ENCODE assay signal across 16 mouse cellular contexts in genomic region chr7:19236411-19236810, GRCm38 (mm10). TPM values are rescaled to one million over a fixed set of nuclear protein-coding genes. Genes with fewer than 3 reads are reported as not detected.
DNase-seq lines count a peak whose midpoint lies in the region; ATAC-seq and TF ChIP-seq lines count a peak whose summit lies in the region.
"Had no signal": no experiment of that assay in that cellular context is flagged by ENCODE, and none has a peak within 500 bp of the region (broad histone marks: within the 10 kb centered on the region; RNA-seq: fewer than 3 reads in every experiment).

No protein-coding gene starts in this region.

- WGBS in hindbrain, embryonic 13.5 days: 81% methylated on average over 2 of the region's 2 CpGs
- WGBS in hindbrain, embryonic 10.5 days: 83% methylated on average over 2 of the region's 2 CpGs
- WGBS in heart, embryonic 10.5 days: 72% methylated on average over 2 of the region's 2 CpGs
- WGBS in hindbrain, postnatal 0 days: 67% methylated on average over 2 of the region's 2 CpGs

- no peaks in the 10 kb centered on the region for H3K27me3 ChIP-seq in hindbrain, embryonic 13.5 days
- no peaks in the 10 kb centered on the region for H3K27me3 ChIP-seq in hindbrain, embryonic 10.5 days (ENCODE audit: insufficient read depth, poor library complexity, severe bottlenecking)
- no peaks in the 10 kb centered on the region for H3K27me3 ChIP-seq in heart, embryonic 10.5 days (ENCODE audit: insufficient read depth, poor library complexity, severe bottlenecking)
- H3K27me3 ChIP-seq in hindbrain, postnatal 0 days (ENCODE audit: insufficient read depth, low read length): no peaks in the 10 kb centered on the region
- H3K27me3 ChIP-seq: lung, embryonic 15.5 days; megakaryocyte, embryonic 14.5 days had no signal

- H3K36me3 ChIP-seq in hindbrain, embryonic 13.5 days: peaks cover 9% of the 10 kb centered on the region
- H3K36me3 ChIP-seq in hindbrain, embryonic 10.5 days: peaks cover 47% of the 10 kb centered on the region
- peaks cover 25% of the 10 kb centered on the region for H3K36me3 ChIP-seq in heart, embryonic 10.5 days
- no peaks in the 10 kb centered on the region for H3K36me3 ChIP-seq in hindbrain, postnatal 0 days (ENCODE audit: insufficient read depth, low read length)
- H3K36me3 ChIP-seq: lung, embryonic 15.5 days had no signal

- H3K9me3 ChIP-seq in hindbrain, embryonic 13.5 days: no peaks in the 10 kb centered on the region
- peaks cover 2% of the 10 kb centered on the region; the same call in 1 of the 2 replicates for H3K9me3 ChIP-seq in hindbrain, embryonic 10.5 days
- H3K9me3 ChIP-seq in heart, embryonic 10.5 days: no peaks in the 10 kb centered on the region
- no peaks in the 10 kb centered on the region for H3K9me3 ChIP-seq in hindbrain, postnatal 0 days (ENCODE audit: low read length)
- H3K9me3 ChIP-seq: lung, embryonic 15.5 days; megakaryocyte, embryonic 14.5 days had no signal

- no peak overlapping the region for H3K4me3 ChIP-seq in hindbrain, embryonic 13.5 days
- H3K4me3 ChIP-seq in hindbrain, embryonic 10.5 days: no peak overlapping the region
- no peak overlapping the region for H3K4me3 ChIP-seq in heart, embryonic 10.5 days
- H3K4me3 ChIP-seq in hindbrain, postnatal 0 days (ENCODE audit: low read length): no peak overlapping the region
- no peak overlapping the region for H3K4me3 ChIP-seq in layer of hippocampus, adult 2 months
- H3K4me3 ChIP-seq: lung, embryonic 15.5 days; megakaryocyte, embryonic 14.5 days had no signal

- H3K4me2 ChIP-seq in hindbrain, embryonic 13.5 days: no peak overlapping the region
- no peak overlapping the region for H3K4me2 ChIP-seq in hindbrain, postnatal 0 days (ENCODE audit: low read depth, low read length)
- H3K4me2 ChIP-seq: lung, embryonic 15.5 days had no signal

- H3K27ac ChIP-seq in hindbrain, embryonic 13.5 days: no peak overlapping the region; the same call in 1 of the 2 replicates
- H3K27ac ChIP-seq in hindbrain, embryonic 10.5 days: no peak overlapping the region
- 0 out of 2 replicates have a peak overlapping the region, but pooled peaks have one; percentile 25 for H3K27ac ChIP-seq in heart, embryonic 10.5 days
- H3K27ac ChIP-seq in hindbrain, postnatal 0 days: no peak overlapping the region
- no peak overlapping the region for H3K27ac ChIP-seq in layer of hippocampus, adult 2 months
- H3K27ac ChIP-seq: lung, embryonic 15.5 days had no signal

- DNase-seq in cerebellum, postnatal 10 days: peak; percentile 67 to 74
- DNase-seq in cerebellum, adult 9-10 months: no peak
- no peak for DNase-seq in hindbrain, embryonic 10.5 days (ENCODE audit: low spot score)
- DNase-seq in heart, embryonic 10.5 days (ENCODE audit: low spot score): no peak
- DNase-seq in hindbrain, postnatal 0 days (ENCODE audit: low spot score): peak; percentile 38
- no peak for DNase-seq in layer of hippocampus, adult 2 months (ENCODE audit: low spot score in 2 of 2)
- DNase-seq in layer of hippocampus, postnatal 36 days: no peak
- DNase-seq: adrenal gland, postnatal 36 days; embryo, embryonic 11 days; kidney, postnatal 4 days; right cerebral cortex, postnatal 14 days; thymus, postnatal 4 days had no signal

- ATAC-seq in hindbrain, embryonic 13.5 days (ENCODE audit: low FRiP score): no peak
- no peak for ATAC-seq in hindbrain, postnatal 0 days
- ATAC-seq: inflammation-experienced regulatory T-cells, adult 6 months had no signal

- peaks cover 18% of the 10 kb centered on the region for H3K4me1 ChIP-seq in hindbrain, embryonic 13.5 days (replicated peaks)
- H3K4me1 ChIP-seq in hindbrain, embryonic 10.5 days (replicated peaks): peaks cover 7% of the 10 kb centered on the region; the same call in 1 of the 2 replicates
- H3K4me1 ChIP-seq in heart, embryonic 10.5 days: peaks cover 44% of the 10 kb centered on the region
- no peaks in the 10 kb centered on the region for H3K4me1 ChIP-seq in hindbrain, postnatal 0 days (ENCODE audit: insufficient read depth, low read length)

- H3K9ac ChIP-seq in hindbrain, embryonic 13.5 days: peak overlapping the region; percentile 43; the same call in 1 of the 2 replicates
- H3K9ac ChIP-seq in hindbrain, postnatal 0 days (replicated peaks; ENCODE audit: low read length): no peak overlapping the region
- H3K9ac ChIP-seq: lung, embryonic 15.5 days had no signal

- no peak for TF ChIP-seq CTCF in hindbrain, postnatal 0 days (IDR thresholded peaks at IDR 0.05; ENCODE audit: low read depth)
- TF ChIP-seq CTCF in layer of hippocampus, adult 2 months (conservative IDR thresholded peaks at IDR 0.05): no peak

RNA-seq across cellular contexts. Expression of gene Opa3, which starts 8.3 kb away (rescaled TPM):
- 36.9 and 37.1 TPM in 2 replicates for polyA plus RNA-seq in hindbrain, embryonic 13.5 days (2015; fragmentation: Nextera tagmentation; extraction: Ambion mirVana)
- 47.8 and 51.1 TPM in 2 replicates for polyA plus RNA-seq in hindbrain, embryonic 10.5 days (2016; fragmentation: Nextera tagmentation; extraction: Ambion mirVana)
- polyA plus RNA-seq in heart, embryonic 10.5 days (2016; fragmentation: Nextera tagmentation; extraction: Ambion mirVana): 46.8 and 47.9 TPM in 2 replicates
- 44.2 and 47.7 TPM in 2 replicates for total RNA-seq in hindbrain, postnatal 0 days (2014; rRNA removed)
- polyA plus RNA-seq in hindbrain, postnatal 0 days (2015; fragmentation: Nextera tagmentation; extraction: Ambion mirVana): 34.6 and 37.1 TPM in 2 replicates
- 10 to 100 TPM; 37.4 to 38.7 TPM for total RNA-seq in layer of hippocampus, adult 2 months (2021)
- 10 to 100 TPM; 40.5 to 40.8 TPM for total RNA-seq in layer of hippocampus, postnatal 36 days (2021)

RNA-seq across cellular contexts. Expression of gene Gpr4, which starts 24.1 kb away (rescaled TPM):
- polyA plus RNA-seq in hindbrain, embryonic 13.5 days (2015; fragmentation: Nextera tagmentation; extraction: Ambion mirVana): 1.8 and 2.3 TPM in 2 replicates
- 1.8 and 2.9 TPM in 2 replicates for polyA plus RNA-seq in hindbrain, embryonic 10.5 days (2016; fragmentation: Nextera tagmentation; extraction: Ambion mirVana)
- 1.0 and 1.8 TPM in 2 replicates for polyA plus RNA-seq in heart, embryonic 10.5 days (2016; fragmentation: Nextera tagmentation; extraction: Ambion mirVana)
- total RNA-seq in hindbrain, postnatal 0 days (2014; rRNA removed): 3.8 and 4.5 TPM in 2 replicates
- 4.1 and 4.4 TPM in 2 replicates for polyA plus RNA-seq in hindbrain, postnatal 0 days (2015; fragmentation: Nextera tagmentation; extraction: Ambion mirVana)
- 1 to 10 TPM; 1.6 to 2.5 TPM for total RNA-seq in layer of hippocampus, adult 2 months (2021)
- 1 to 10 TPM; 2.4 to 2.5 TPM for total RNA-seq in layer of hippocampus, postnatal 36 days (2021)

RNA-seq across cellular contexts. Expression of gene Vasp, which starts 35.2 kb away (rescaled TPM):
- 38.5 and 39.7 TPM in 2 replicates for polyA plus RNA-seq in hindbrain, embryonic 13.5 days (2015; fragmentation: Nextera tagmentation; extraction: Ambion mirVana)
- polyA plus RNA-seq in hindbrain, embryonic 10.5 days (2016; fragmentation: Nextera tagmentation; extraction: Ambion mirVana): 58.8 and 62.0 TPM in 2 replicates
- polyA plus RNA-seq in heart, embryonic 10.5 days (2016; fragmentation: Nextera tagmentation; extraction: Ambion mirVana): 99.0 and 112 TPM in 2 replicates
- total RNA-seq in hindbrain, postnatal 0 days (2014; rRNA removed): 62.6 and 68.3 TPM in 2 replicates
- polyA plus RNA-seq in hindbrain, postnatal 0 days (2015; fragmentation: Nextera tagmentation; extraction: Ambion mirVana): 35.5 and 37.0 TPM in 2 replicates
- 10 to 100 TPM; 15.7 to 17.1 TPM for total RNA-seq in layer of hippocampus, adult 2 months (2021)
- total RNA-seq in layer of hippocampus, postnatal 36 days (2021): 10 to 100 TPM; 15.2 to 21.2 TPM

RNA-seq across cellular contexts. Expression of gene Ppm1n, which starts 43.5 kb away (rescaled TPM):
- 0.49 and 0.69 TPM in 2 replicates for polyA plus RNA-seq in hindbrain, embryonic 13.5 days (2015; fragmentation: Nextera tagmentation; extraction: Ambion mirVana)
- polyA plus RNA-seq in hindbrain, embryonic 10.5 days (2016; fragmentation: Nextera tagmentation; extraction: Ambion mirVana): 0.30 and 0.42 TPM in 2 replicates
- 0.13 TPM in 1 of 2 replicates, not detected in the other for polyA plus RNA-seq in heart, embryonic 10.5 days (2016; fragmentation: Nextera tagmentation; extraction: Ambion mirVana)
- total RNA-seq in hindbrain, postnatal 0 days (2014; rRNA removed): 2.1 and 2.9 TPM in 2 replicates
- 2.0 and 2.5 TPM in 2 replicates for polyA plus RNA-seq in hindbrain, postnatal 0 days (2015; fragmentation: Nextera tagmentation; extraction: Ambion mirVana)
- total RNA-seq in layer of hippocampus, adult 2 months (2021): not detected
- total RNA-seq in layer of hippocampus, postnatal 36 days (2021): under 1 TPM; 0.20 to 0.33 TPM
- total RNA-seq: adrenal gland, postnatal 36 days had no signal
- polyA plus RNA-seq: lung, embryonic 15.5 days had no signal

RNA-seq across cellular contexts. Expression of gene Rtn2, which starts 46.0 kb away (rescaled TPM):
- polyA plus RNA-seq in hindbrain, embryonic 13.5 days (2015; fragmentation: Nextera tagmentation; extraction: Ambion mirVana): 101 and 104 TPM in 2 replicates
- polyA plus RNA-seq in hindbrain, embryonic 10.5 days (2016; fragmentation: Nextera tagmentation; extraction: Ambion mirVana): 37.3 and 67.8 TPM in 2 replicates
- 22.4 and 26.0 TPM in 2 replicates for polyA plus RNA-seq in heart, embryonic 10.5 days (2016; fragmentation: Nextera tagmentation; extraction: Ambion mirVana)
- total RNA-seq in hindbrain, postnatal 0 days (2014; rRNA removed): 151 and 155 TPM in 2 replicates
- 98.4 and 101 TPM in 2 replicates for polyA plus RNA-seq in hindbrain, postnatal 0 days (2015; fragmentation: Nextera tagmentation; extraction: Ambion mirVana)
- total RNA-seq in layer of hippocampus, adult 2 months (2021): 10 to 100 TPM; 90.3 to 92.7 TPM
- 10 to 100 TPM; 89.7 to 91.3 TPM for total RNA-seq in layer of hippocampus, postnatal 36 days (2021)
- polyA plus RNA-seq: inflammation-experienced regulatory T-cells, adult 6 months had no signal

Comparison
In these comparisons a context has a peak if more than half of its experiments do, and no peak if none do; other contexts are left out.
1. DNase-seq: peak in cerebellum, postnatal 10 days (2 of 2) and hindbrain, postnatal 0 days (single experiment); none in cerebellum, adult 9-10 months (single experiment), hindbrain, embryonic 10.5 days (single experiment), heart, embryonic 10.5 days (single experiment), layer of hippocampus, adult 2 months (0 of 2) and layer of hippocampus, postnatal 36 days (0 of 2).